ENCODE assay signal across 22 mouse cellular contexts in the genomic region with DNA sequence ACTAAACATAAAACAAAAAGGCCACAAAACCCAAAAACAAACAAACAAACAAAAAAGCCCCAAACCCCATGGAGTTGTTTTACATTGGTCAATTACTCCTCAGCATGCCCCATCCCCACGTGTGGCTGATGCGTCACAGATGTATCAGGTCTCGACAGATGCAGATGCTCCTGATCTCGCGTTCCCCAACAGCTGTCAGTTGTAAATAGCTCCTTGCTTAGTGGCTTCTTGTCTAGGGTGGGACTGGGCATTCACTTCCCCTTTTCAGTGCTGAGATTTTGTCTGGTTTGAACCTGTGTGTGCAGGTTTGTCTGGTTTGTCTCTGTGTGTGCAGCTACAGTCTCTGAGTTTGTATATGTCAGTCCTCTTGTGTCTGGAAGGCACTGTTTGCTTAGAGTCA. TPM values are rescaled to one million over a fixed set of nuclear protein-coding genes. Genes with fewer than 3 reads are reported as not detected.
DNase-seq lines count a peak whose midpoint lies in the region; ATAC-seq and TF ChIP-seq lines count a peak whose summit lies in the region.
"Had no signal": no experiment of that assay in that cellular context is flagged by ENCODE, and none has a peak within 500 bp of the region (broad histone marks: within the 10 kb centered on the region; RNA-seq: fewer than 3 reads in every experiment).

No protein-coding gene starts in this region.

- H3K4me3 ChIP-seq in lung, postnatal 0 days (ENCODE audit: low read depth, low read length) = no peak overlapping the region
- H3K4me3 ChIP-seq in C2C12 (ENCODE audit: insufficient read depth, poor library complexity, severe bottlenecking) = no peak overlapping the region
- H3K4me3 ChIP-seq: forebrain, embryonic 15.5 days; limb, embryonic 12.5 days; liver, embryonic 12.5 days; lung, embryonic 15.5 days; neural tube, embryonic 12.5 days had no signal

- peaks cover 9% of the 10 kb centered on the region for H3K36me3 ChIP-seq in lung, postnatal 0 days (ENCODE audit: insufficient read depth, low read length)
- peaks cover 50% of the 10 kb centered on the region for H3K36me3 ChIP-seq in C2C12 (ENCODE audit: control insufficient read depth, insufficient read depth)
- no peaks in the 10 kb centered on the region for H3K36me3 ChIP-seq in splenic B cell, adult 2 months (ENCODE audit: control insufficient read depth, insufficient read depth, low read length, poor library complexity, severe bottlenecking)

- no peak overlapping the region for H3K9ac ChIP-seq in lung, postnatal 0 days (replicated peaks; ENCODE audit: low read depth)
- H3K9ac ChIP-seq: forebrain, embryonic 15.5 days; limb, embryonic 12.5 days; liver, embryonic 12.5 days; lung, embryonic 15.5 days; neural tube, embryonic 12.5 days had no signal

- no peak overlapping the region for H3K4me2 ChIP-seq in lung, postnatal 0 days (replicated peaks; ENCODE audit: low read depth, low read length)
- H3K4me2 ChIP-seq: forebrain, embryonic 15.5 days; heart, embryonic 11.5 days; limb, embryonic 12.5 days; liver, embryonic 12.5 days; lung, embryonic 15.5 days; neural tube, embryonic 12.5 days had no signal

- H3K27me3 ChIP-seq in lung, postnatal 0 days (replicated peaks; ENCODE audit: insufficient read depth, low read length) = no peaks in the 10 kb centered on the region
- H3K27me3 ChIP-seq in C2C12 (ENCODE audit: control insufficient read depth, insufficient read depth, insufficient read length) = no peaks in the 10 kb centered on the region
- no peaks in the 10 kb centered on the region for H3K27me3 ChIP-seq in splenic B cell, adult 2 months (ENCODE audit: control insufficient read depth, insufficient read depth, low read length, poor library complexity, severe bottlenecking)
- H3K27me3 ChIP-seq: forebrain, embryonic 15.5 days; limb, embryonic 12.5 days; liver, embryonic 12.5 days; lung, embryonic 15.5 days; neural tube, embryonic 12.5 days had no signal

- no peak for TF ChIP-seq EP300 in lung, postnatal 0 days (IDR thresholded peaks at IDR 0.05)

- peaks cover 47% of the 10 kb centered on the region for H3K79me2 ChIP-seq in C2C12 (ENCODE audit: control insufficient read depth, insufficient read depth)

- H3K79me3 ChIP-seq in C2C12 (ENCODE audit: low read depth) = peaks cover 23% of the 10 kb centered on the region

- WGBS in lung, postnatal 0 days = 61% methylated on average over 5 of the region's 5 CpGs

- no peak for ATAC-seq in lung, postnatal 0 days
- ATAC-seq: forebrain, embryonic 15.5 days; liver, embryonic 12.5 days had no signal

- H3ac ChIP-seq in C2C12 (ENCODE audit: control insufficient read depth, insufficient read length, low read depth) = no peak overlapping the region

- no peaks in the 10 kb centered on the region for H3K4me1 ChIP-seq in lung, postnatal 0 days (ENCODE audit: insufficient read depth, low read depth, low read length)
- H3K4me1 ChIP-seq: forebrain, embryonic 15.5 days; limb, embryonic 12.5 days; liver, embryonic 12.5 days; lung, embryonic 15.5 days; neural tube, embryonic 12.5 days had no signal

- H3K27ac ChIP-seq in lung, postnatal 0 days (ENCODE audit: low read length) = no peak overlapping the region
- H3K27ac ChIP-seq: forebrain, embryonic 15.5 days; kidney, postnatal 0 days; limb, embryonic 12.5 days; liver, embryonic 12.5 days; lung, embryonic 15.5 days; neural tube, embryonic 12.5 days had no signal

- peak; percentile 22 for DNase-seq in lung, postnatal 0 days (ENCODE audit: low spot score)
- DNase-seq in lung, postnatal 36 days = no peak
- DNase-seq in ZHBTc4 (ENCODE audit: low read depth, low spot score) = peak; percentile 63
- DNase-seq in splenic B cell, adult 2 months (ENCODE audit: low read depth, low spot score) = peak; percentile 57
- DNase-seq in adrenal gland, adult 18-20 months (ENCODE audit: low spot score in 2 of 2) = no peak
- DNase-seq in heart, postnatal 4 days = no peak
- DNase-seq: adrenal gland, postnatal 14 days; cerebellum, adult 8-10 months; cerebellum, postnatal 36 days; gastrocnemius, postnatal 14 days; heart, adult 11 months; kidney, adult 2 months; midbrain, embryonic 14.5 days; thymus, postnatal 25 days had no signal

- TF ChIP-seq CTCF in lung, postnatal 0 days (IDR thresholded peaks at IDR 0.05) = no peak
- TF ChIP-seq CTCF in C2C12 (IDR thresholded peaks at IDR 0.05; ENCODE audit: control insufficient read depth, insufficient read depth, insufficient read length) = no peak

- no peaks in the 10 kb centered on the region for H3K9me3 ChIP-seq in lung, postnatal 0 days (ENCODE audit: low read length)
- H3K9me3 ChIP-seq: forebrain, embryonic 15.5 days; limb, embryonic 12.5 days; liver, embryonic 12.5 days; lung, embryonic 15.5 days; neural tube, embryonic 12.5 days had no signal

TF ChIP-seq in C2C12, 6 proteins besides CTCF, POLR2A, EP300 and RAD21:
- TF ChIP-seq MYOG (IDR thresholded peaks at IDR 0.05; ENCODE audit: control insufficient read depth, extremely low read depth, insufficient read length) (no peak), MYOD1 (IDR thresholded peaks at IDR 0.05; ENCODE audit: control insufficient read depth, insufficient read length, low read depth) (peak; percentile 25)

RNA-seq across cellular contexts. Expression of gene Rad52, which starts 9.5 kb away (rescaled TPM):
- 11.9 and 13.7 TPM in 2 replicates for polyA plus RNA-seq in lung, postnatal 0 days (2015; fragmentation: Nextera tagmentation; extraction: Ambion mirVana)
- polyA plus RNA-seq in C2C12 (2012; fragmentation: generic; extraction: Trizol) = 7.5 TPM
- total RNA-seq in adrenal gland, adult 18-20 months (2021) = 10 to 100 TPM; 15.3 to 16.7 TPM
- 10 to 100 TPM; 14.8 to 15.4 TPM for total RNA-seq in heart, postnatal 4 days (2021)

Comparison
In these comparisons a context has a peak if more than half of its experiments do, and no peak if none do; other contexts are left out.
1. DNase-seq: peak in lung, postnatal 0 days (single experiment), ZHBTc4 (single experiment) and splenic B cell, adult 2 months (single experiment); none in lung, postnatal 36 days (single experiment), adrenal gland, adult 18-20 months (0 of 2) and heart, postnatal 4 days (single experiment).